Mouse (Mus musculus) heart, adult 2 months (tissue): ENCODE data around the gene Cdc34.

Experiments
- CTCF ChIP-seq: fragments of 200-600 bp; IDR thresholded peaks from 2 replicates; pipeline ENCODE4 v1.8.1; 2022; ENCODE audit warnings: antibody characterized with exemption, mild to moderate bottlenecking, moderate library complexity
- EP300 ChIP-seq: fragments of 200-500 bp; IDR thresholded peaks from 2 replicates; pipeline ENCODE4 v1.6.1; 2011; ENCODE audit warnings: low read depth, low read length, control low read depth; ENCODE audit not compliant: insufficient read depth
- POLR2A ChIP-seq: fragments of 200-500 bp; IDR thresholded peaks from 2 replicates; pipeline ENCODE4 v1.6.1; 2011; ENCODE audit warnings: mild to moderate bottlenecking, low read depth, low read length, control low read depth; ENCODE audit not compliant: insufficient read depth

DNA sequence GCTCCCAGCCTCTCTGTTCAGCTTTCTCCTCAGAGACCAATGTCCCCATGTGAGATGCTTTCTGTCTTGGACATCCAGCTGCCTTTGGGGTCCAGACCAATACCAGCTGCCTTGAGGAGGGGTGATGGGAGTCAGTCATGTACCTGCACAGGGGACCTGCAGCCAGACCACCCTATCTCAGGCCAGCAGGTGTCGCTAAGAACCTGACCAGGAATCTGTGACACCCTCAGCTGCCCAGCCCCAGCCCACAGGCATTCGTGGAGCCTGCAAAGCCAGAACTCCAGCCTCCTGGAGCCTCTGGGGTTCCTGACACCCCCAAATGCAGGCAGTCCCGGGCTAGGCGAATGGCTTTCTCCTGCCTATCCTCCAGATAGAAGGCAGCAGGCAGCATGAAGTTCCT, 23.2 kb upstream of the Cdc34 start:
- peak; percentile 37 for TF ChIP-seq CTCF
- no peak for TF ChIP-seq POLR2A
- TF ChIP-seq EP300 = no peak
